Mouse (Mus musculus): ENCODE data around the gene Cers6. TPM values are rescaled to one million over a fixed set of nuclear protein-coding genes. Genes with fewer than 3 reads are reported as not detected.

Gene Cers6
- polyA plus RNA-seq, 1 experiment from 2014 or later, result 8.2 TPM

DNA sequence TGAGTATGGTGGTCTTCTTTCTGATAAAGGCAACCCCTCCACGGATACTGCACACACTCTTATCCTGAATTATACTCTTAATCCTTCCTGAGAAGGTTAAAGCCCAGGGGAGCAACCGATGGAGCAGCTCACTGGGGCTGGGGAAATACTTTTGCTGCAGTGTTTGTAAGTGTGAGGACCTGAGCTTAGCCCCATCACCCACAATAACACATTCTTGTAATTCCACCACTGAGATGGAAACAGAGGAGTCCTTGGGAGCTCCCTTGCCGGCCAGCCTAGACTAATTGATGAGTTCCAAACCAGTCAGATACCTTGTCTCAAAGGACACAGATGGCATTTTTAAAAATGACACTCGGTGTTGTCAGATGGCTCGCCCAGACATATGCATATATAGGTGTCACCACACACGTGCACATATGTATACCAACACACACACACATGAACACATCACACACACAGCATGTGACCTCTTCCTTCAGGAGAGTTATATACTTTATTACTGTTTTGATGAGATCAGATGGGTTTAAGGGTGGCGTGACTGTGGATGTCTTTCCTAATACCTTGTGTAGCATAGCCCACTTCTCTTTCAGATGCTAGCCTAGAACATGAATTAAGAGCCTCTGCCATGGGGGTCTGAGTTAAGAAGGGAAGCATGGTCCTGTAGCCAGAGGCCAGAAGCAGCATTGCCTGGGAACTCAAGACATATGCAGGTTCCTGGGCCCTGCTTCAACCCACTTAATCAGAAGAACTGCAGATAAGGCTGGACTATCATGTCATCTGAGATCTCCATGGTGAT, 210.4 kb downstream of the Cers6 start:
- TF ChIP-seq EP300 (IDR thresholded peaks at IDR 0.05; ENCODE audit: low read depth) (no peak), CTCF (IDR thresholded peaks at IDR 0.05; ENCODE audit: low read depth) (no peak)
- WGBS (ENCODE audit: insufficient replicate concordance), result 56% methylated on average over 7 of the region's 7 CpGs

DNA sequence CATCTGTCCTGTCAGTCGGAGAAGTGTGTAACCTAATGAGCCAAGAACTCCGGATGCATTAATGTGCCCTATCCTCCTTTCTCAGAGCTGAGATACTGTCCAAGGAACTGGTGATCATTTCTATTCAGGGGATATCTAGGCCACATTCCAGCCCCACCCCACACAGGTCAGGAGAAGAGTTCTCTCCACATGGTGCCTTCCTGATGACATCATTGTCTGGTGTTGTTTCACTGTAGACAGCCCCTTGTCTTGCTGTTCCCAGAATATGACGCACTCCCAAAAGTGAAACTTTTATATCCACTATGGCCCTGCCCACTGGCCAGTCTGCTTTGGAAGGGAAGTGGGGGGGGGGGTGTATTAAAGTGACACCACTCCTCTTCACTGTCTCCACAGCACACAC, 215.9 kb downstream of the Cers6 start:
- Histone ChIP-seq H3K4me2 (ENCODE audit: low read depth, low read length) (no peak overlapping the region), H3K27ac (ENCODE audit: low read depth) (no peak overlapping the region), H3K9ac (replicated peaks) (no peak overlapping the region), H3K9me3 (ENCODE audit: low read length) (no peaks in the 10 kb centered on the region), H3K27me3 (ENCODE audit: insufficient read depth, low read length) (no peaks in the 10 kb centered on the region), H3K36me3 (replicated peaks; ENCODE audit: insufficient read depth, low read length) (peaks cover 8% of the 10 kb centered on the region; the same call in 1 of the 2 replicates), H3K4me1 (ENCODE audit: insufficient read depth) (no peaks in the 10 kb centered on the region), H3K4me3 (ENCODE audit: low read depth, low read length) (no peak overlapping the region)
- TF ChIP-seq CTCF (IDR thresholded peaks at IDR 0.05; ENCODE audit: low read depth) (no peak), EP300 (IDR thresholded peaks at IDR 0.05; ENCODE audit: low read depth) (no peak)
- ATAC-seq (peak; percentile 65), DNase-seq (no peak)
- WGBS (ENCODE audit: insufficient replicate concordance), result 77% methylated on average over 3 of the region's 3 CpGs

More for the DNA sequence above, 210.4 kb downstream of the Cers6 start:
- H3K27me3 ChIP-seq (ENCODE audit: insufficient read depth, low read length), result no peaks in the 10 kb centered on the region
- no peak overlapping the region for H3K9ac ChIP-seq (replicated peaks)
- H3K4me2 ChIP-seq (ENCODE audit: low read depth, low read length), result no peak overlapping the region
- H3K4me3 ChIP-seq (ENCODE audit: low read depth, low read length), result no peak overlapping the region
- H3K36me3 ChIP-seq (replicated peaks; ENCODE audit: insufficient read depth, low read length), result 0 out of 2 replicates have a peak, but pooled peaks cover 6% of the 10 kb centered on the region
- ATAC-seq (no peak), DNase-seq (no peak)
- no peaks in the 10 kb centered on the region for H3K9me3 ChIP-seq (ENCODE audit: low read length)
- no peaks in the 10 kb centered on the region for H3K4me1 ChIP-seq (ENCODE audit: insufficient read depth)
- H3K27ac ChIP-seq (ENCODE audit: low read depth), result no peak overlapping the region

DNA sequence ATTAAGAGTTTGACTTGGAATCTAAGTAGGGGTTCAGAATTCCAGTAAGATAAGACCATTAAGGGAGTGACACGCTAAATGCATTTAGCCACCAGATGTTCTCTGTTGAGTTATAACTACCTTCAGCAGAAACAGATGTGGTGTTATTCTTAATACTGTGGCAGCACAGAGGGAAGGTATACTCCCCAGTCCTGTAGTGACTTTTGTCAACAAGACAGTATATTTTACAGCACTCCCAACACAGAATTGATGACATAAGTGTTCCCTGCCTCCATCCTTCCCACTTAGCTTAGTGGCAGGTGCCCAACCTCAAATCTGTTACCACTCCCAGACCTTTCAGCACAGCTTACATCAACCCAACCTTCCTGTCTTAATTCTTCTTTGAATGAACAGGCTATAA, 219.5 kb downstream of the Cers6 start:
- H3K9ac ChIP-seq (replicated peaks), result no peak overlapping the region
- H3K4me3 ChIP-seq (ENCODE audit: low read depth, low read length), result no peak overlapping the region
- H3K9me3 ChIP-seq (ENCODE audit: low read length), result no peaks in the 10 kb centered on the region
- peaks cover 11% of the 10 kb centered on the region for H3K36me3 ChIP-seq (replicated peaks; ENCODE audit: insufficient read depth, low read length)
- WGBS (ENCODE audit: insufficient replicate concordance), result 81% methylated on average over 1 of the region's 1 CpGs
- no peak overlapping the region for H3K4me2 ChIP-seq (ENCODE audit: low read depth, low read length)
- DNase-seq (no peak), ATAC-seq (no peak)
- no peaks in the 10 kb centered on the region for H3K27me3 ChIP-seq (ENCODE audit: insufficient read depth, low read length)
- H3K27ac ChIP-seq (ENCODE audit: low read depth), result no peak overlapping the region
- H3K4me1 ChIP-seq (ENCODE audit: insufficient read depth), result no peaks in the 10 kb centered on the region
- TF ChIP-seq CTCF (IDR thresholded peaks at IDR 0.05; ENCODE audit: low read depth) (no peak), EP300 (IDR thresholded peaks at IDR 0.05; ENCODE audit: low read depth) (no peak)

DNA sequence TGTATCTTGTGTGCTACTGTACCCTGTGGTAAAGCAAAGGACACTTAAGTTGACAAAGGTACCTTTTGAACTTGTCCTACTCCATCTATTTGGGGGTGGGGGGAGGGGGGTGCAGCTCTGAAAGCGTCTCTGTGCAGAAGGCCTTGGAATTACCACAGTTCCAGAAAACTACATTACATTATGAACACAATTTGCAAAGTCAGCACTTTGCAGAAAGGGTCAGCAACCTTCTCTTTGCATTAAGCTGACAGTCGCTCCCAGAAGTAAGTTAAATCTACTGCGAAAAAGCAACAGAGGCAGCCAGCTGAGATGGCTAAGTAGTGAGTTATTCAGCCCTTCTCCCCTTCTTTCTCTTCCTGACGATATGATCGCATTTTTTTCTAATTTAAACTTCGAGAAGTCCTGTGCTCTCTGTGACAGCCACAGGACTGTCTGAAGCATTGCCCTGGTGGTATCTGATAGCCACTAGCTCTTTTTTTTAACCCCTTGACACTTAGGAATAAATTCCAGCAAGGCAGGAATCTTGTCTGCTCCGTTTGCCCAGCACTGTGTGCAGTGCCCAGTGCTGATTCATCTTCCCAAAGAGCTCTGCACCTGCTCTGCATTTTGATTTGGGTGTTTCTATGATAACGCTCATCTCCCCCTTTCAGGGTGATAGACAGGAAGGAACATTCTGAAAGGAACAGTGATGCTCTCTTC, 221.4 kb downstream of the Cers6 start:
- no peak overlapping the region for H3K4me3 ChIP-seq (ENCODE audit: low read depth, low read length)
- WGBS (ENCODE audit: insufficient replicate concordance), result 76% methylated on average over 8 of the region's 8 CpGs
- TF ChIP-seq EP300 (IDR thresholded peaks at IDR 0.05; ENCODE audit: low read depth) (no peak), CTCF (IDR thresholded peaks at IDR 0.05; ENCODE audit: low read depth) (no peak)
- H3K9ac ChIP-seq (replicated peaks), result no peak overlapping the region
- H3K27ac ChIP-seq (ENCODE audit: low read depth), result no peak overlapping the region
- H3K36me3 ChIP-seq (replicated peaks; ENCODE audit: insufficient read depth, low read length), result peaks cover 11% of the 10 kb centered on the region
- no peaks in the 10 kb centered on the region for H3K9me3 ChIP-seq (ENCODE audit: low read length)
- no peaks in the 10 kb centered on the region for H3K4me1 ChIP-seq (ENCODE audit: insufficient read depth)
- ATAC-seq (no peak), DNase-seq (no peak)
- no peaks in the 10 kb centered on the region for H3K27me3 ChIP-seq (ENCODE audit: insufficient read depth, low read length)
- H3K4me2 ChIP-seq (ENCODE audit: low read depth, low read length), result no peak overlapping the region

GRCm38 (mm10) chr2:69083198-69083509, 221.9 kb downstream of the Cers6 start:
- peaks cover 14% of the 10 kb centered on the region; the same call in 1 of the 2 replicates for H3K36me3 ChIP-seq (replicated peaks; ENCODE audit: insufficient read depth, low read length)
- no peaks in the 10 kb centered on the region for H3K9me3 ChIP-seq (ENCODE audit: low read length)
- DNase-seq, result no peak
- no peak for ATAC-seq
- H3K27me3 ChIP-seq (ENCODE audit: insufficient read depth, low read length), result no peaks in the 10 kb centered on the region
- TF ChIP-seq EP300 (IDR thresholded peaks at IDR 0.05; ENCODE audit: low read depth) (no peak), CTCF (IDR thresholded peaks at IDR 0.05; ENCODE audit: low read depth) (no peak)
- no peaks in the 10 kb centered on the region for H3K4me1 ChIP-seq (ENCODE audit: insufficient read depth)
- no peak overlapping the region for H3K4me3 ChIP-seq (ENCODE audit: low read depth, low read length)
- no peak overlapping the region for H3K9ac ChIP-seq (replicated peaks)
- no peak overlapping the region for H3K27ac ChIP-seq (ENCODE audit: low read depth)
- 75% methylated on average over 3 of the region's 3 CpGs for WGBS (ENCODE audit: insufficient replicate concordance)
- no peak overlapping the region for H3K4me2 ChIP-seq (ENCODE audit: low read depth, low read length)

DNA sequence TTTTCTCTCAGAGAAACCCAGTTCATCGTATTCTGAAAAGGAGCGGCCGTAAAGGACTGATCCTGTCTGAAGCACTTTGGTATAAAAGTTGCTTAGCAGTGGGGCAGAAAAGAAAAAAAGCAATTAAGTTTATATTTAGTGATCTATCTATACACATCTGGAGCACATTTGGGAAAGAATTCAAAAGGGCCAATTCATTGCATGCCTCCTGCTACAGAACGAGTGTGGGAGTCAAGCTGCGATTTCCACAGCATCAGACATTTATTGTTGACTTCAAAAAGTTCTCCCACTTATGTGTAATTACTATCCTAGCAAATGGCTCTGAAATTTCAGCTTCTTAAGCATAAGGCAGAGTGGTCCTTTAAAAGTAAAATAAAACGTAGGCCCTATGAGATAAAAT, 223.2 kb downstream of the Cers6 start:
- Histone ChIP-seq H3K27ac (ENCODE audit: low read depth) (no peak overlapping the region), H3K4me3 (ENCODE audit: low read depth, low read length) (no peak overlapping the region), H3K27me3 (ENCODE audit: insufficient read depth, low read length) (no peaks in the 10 kb centered on the region), H3K9me3 (ENCODE audit: low read length) (no peaks in the 10 kb centered on the region), H3K36me3 (replicated peaks; ENCODE audit: insufficient read depth, low read length) (peaks cover 18% of the 10 kb centered on the region; the same call in 1 of the 2 replicates), H3K9ac (replicated peaks) (no peak overlapping the region), H3K4me2 (ENCODE audit: low read depth, low read length) (no peak overlapping the region), H3K4me1 (ENCODE audit: insufficient read depth) (no peaks in the 10 kb centered on the region)
- WGBS (ENCODE audit: insufficient replicate concordance), result 83% methylated on average over 6 of the region's 6 CpGs
- DNase-seq (no peak), ATAC-seq (no peak)
- TF ChIP-seq EP300 (IDR thresholded peaks at IDR 0.05; ENCODE audit: low read depth) (no peak), CTCF (IDR thresholded peaks at IDR 0.05; ENCODE audit: low read depth) (no peak)
